Mouse (Mus musculus): Measurements from ENCODE around the gene Vgll3. TPM values are rescaled to one million over a fixed set of nuclear protein-coding genes. Genes with fewer than 3 reads are reported as not detected.
A peak's percentile ranks its signal among the peaks of the same experiment; 100 is the strongest.

Gene Vgll3
- polyA plus RNA-seq, 1 experiment: 17.8 TPM

- TF ChIP-seq CEBPB (IDR thresholded peaks at IDR 0.05; ENCODE audit: insufficient read depth, poor library complexity, severe bottlenecking) (no peak), MAX (IDR thresholded peaks at IDR 0.05; ENCODE audit: low read depth) (no peak), POLR2AphosphoS2 (IDR thresholded peaks at IDR 0.05; ENCODE audit: insufficient read length, low read depth) (no peak), TCF12 (IDR thresholded peaks at IDR 0.05; ENCODE audit: insufficient read depth, poor library complexity, severe bottlenecking) (no peak), REST (IDR thresholded peaks at IDR 0.05; ENCODE audit: insufficient read depth, insufficient read length) (no peak), USF1 (IDR thresholded peaks at IDR 0.05; ENCODE audit: low read depth) (no peak), MYOG (IDR thresholded peaks at IDR 0.05; ENCODE audit: control insufficient read depth in 1 of 3, insufficient read depth in 1 of 3, insufficient read length in 2 of 3, low read depth in 2 of 3) (no peak), TCF3 (IDR thresholded peaks at IDR 0.05; ENCODE audit: insufficient read length, low read depth) (no peak)
- no peak overlapping the region for H3K4me2 ChIP-seq (ENCODE audit: low read depth)
- peaks cover 4% of the 10 kb centered on the region for H3K36me3 ChIP-seq (ENCODE audit: control insufficient read depth, insufficient read depth)
- no peak overlapping the region for H3K4me3 ChIP-seq
- peaks cover 3% of the 10 kb centered on the region for H3K79me2 ChIP-seq (ENCODE audit: control insufficient read depth, insufficient read depth)
- no peaks in the 10 kb centered on the region for H3K27me3 ChIP-seq (ENCODE audit: control insufficient read depth, insufficient read depth, insufficient read length)
- no peak overlapping the region for H3ac ChIP-seq (ENCODE audit: control insufficient read depth, insufficient read length)
These were observed 19.7 kb downstream of the Vgll3 start for GRCm38 (mm10) chr16:65834721-65835120.

- TF ChIP-seq TCF12 (IDR thresholded peaks at IDR 0.05; ENCODE audit: insufficient read depth, poor library complexity, severe bottlenecking) (no peak), POLR2A (IDR thresholded peaks at IDR 0.05; ENCODE audit: insufficient read length, low read depth) (no peak), REST (IDR thresholded peaks at IDR 0.05; ENCODE audit: insufficient read depth, insufficient read length) (no peak), USF1 (IDR thresholded peaks at IDR 0.05; ENCODE audit: low read depth) (no peak), POLR2AphosphoS2 (IDR thresholded peaks at IDR 0.05; ENCODE audit: insufficient read length, low read depth) (no peak), MAX (IDR thresholded peaks at IDR 0.05; ENCODE audit: low read depth) (no peak), E2F4 (IDR thresholded peaks at IDR 0.05; ENCODE audit: insufficient read depth) (no peak), TCF3 (IDR thresholded peaks at IDR 0.05; ENCODE audit: insufficient read length, low read depth) (no peak), SRF (IDR thresholded peaks at IDR 0.05; ENCODE audit: control insufficient read depth, insufficient read length, low read depth) (no peak), MYOG (IDR thresholded peaks at IDR 0.05; ENCODE audit: control insufficient read depth in 1 of 3, insufficient read depth in 1 of 3, insufficient read length in 2 of 3, low read depth in 2 of 3) (no peak)
These were observed 35.1 kb downstream of the Vgll3 start for GRCm38 (mm10) chr16:65850126-65850525.

GRCm38 (mm10) chr16:65864471-65864870, 49.4 kb downstream of the Vgll3 start:
- no peak overlapping the region for H3K4me3 ChIP-seq
- H3ac ChIP-seq (ENCODE audit: control insufficient read depth, insufficient read length): no peak overlapping the region
- H3K36me3 ChIP-seq (ENCODE audit: control insufficient read depth, insufficient read depth): peaks cover 12% of the 10 kb centered on the region
- no peaks in the 10 kb centered on the region for H3K79me2 ChIP-seq (ENCODE audit: control insufficient read depth, insufficient read depth)
- H3K4me2 ChIP-seq (ENCODE audit: low read depth): no peak overlapping the region
- TF ChIP-seq CEBPB (IDR thresholded peaks at IDR 0.05; ENCODE audit: insufficient read depth, poor library complexity, severe bottlenecking) (no peak), MYOG (IDR thresholded peaks at IDR 0.05; ENCODE audit: control insufficient read depth in 1 of 3, insufficient read depth in 1 of 3, insufficient read length in 2 of 3, low read depth in 2 of 3) (no peak), TCF3 (IDR thresholded peaks at IDR 0.05; ENCODE audit: insufficient read length, low read depth) (no peak), TCF12 (IDR thresholded peaks at IDR 0.05; ENCODE audit: insufficient read depth, poor library complexity, severe bottlenecking) (no peak), MAX (IDR thresholded peaks at IDR 0.05; ENCODE audit: low read depth) (no peak), E2F4 (IDR thresholded peaks at IDR 0.05; ENCODE audit: insufficient read depth) (no peak), SRF (IDR thresholded peaks at IDR 0.05; ENCODE audit: control insufficient read depth, insufficient read length, low read depth) (no peak)
- H3K27me3 ChIP-seq (ENCODE audit: control insufficient read depth, insufficient read depth, insufficient read length): no peaks in the 10 kb centered on the region

More at GRCm38 (mm10) chr16:65850126-65850525, 35.1 kb downstream of the Vgll3 start:
- H3K79me2 ChIP-seq (ENCODE audit: control insufficient read depth, insufficient read depth): no peaks in the 10 kb centered on the region
- no peak overlapping the region for H3K4me3 ChIP-seq
- H3K4me2 ChIP-seq (ENCODE audit: low read depth): peak overlapping the region; percentile 44
- no peaks in the 10 kb centered on the region for H3K27me3 ChIP-seq (ENCODE audit: control insufficient read depth, insufficient read depth, insufficient read length)
- H3K36me3 ChIP-seq (ENCODE audit: control insufficient read depth, insufficient read depth): no peaks in the 10 kb centered on the region
- H3ac ChIP-seq (ENCODE audit: control insufficient read depth, insufficient read length): no peak overlapping the region

- Histone ChIP-seq H3K27me3 (ENCODE audit: control insufficient read depth, insufficient read depth, insufficient read length) (no peaks in the 10 kb centered on the region), H3K36me3 (ENCODE audit: control insufficient read depth, insufficient read depth) (no peaks in the 10 kb centered on the region), H3K4me2 (ENCODE audit: low read depth) (peak overlapping the region; percentile 50), H3ac (ENCODE audit: control insufficient read depth, insufficient read length) (no peak overlapping the region), H3K79me2 (ENCODE audit: control insufficient read depth, insufficient read depth) (no peaks in the 10 kb centered on the region), H3K4me3 (no peak overlapping the region)
- TF ChIP-seq CEBPB (IDR thresholded peaks at IDR 0.05; ENCODE audit: insufficient read depth, poor library complexity, severe bottlenecking) (no peak), SRF (IDR thresholded peaks at IDR 0.05; ENCODE audit: control insufficient read depth, insufficient read length, low read depth) (peak; percentile 45), USF1 (IDR thresholded peaks at IDR 0.05; ENCODE audit: low read depth) (no peak), E2F4 (IDR thresholded peaks at IDR 0.05; ENCODE audit: insufficient read depth) (no peak)
These were observed 52.9 kb downstream of the Vgll3 start for GRCm38 (mm10) chr16:65867927-65868326.

GRCm38 (mm10) chr16:65868933-65869332, 53.9 kb downstream of the Vgll3 start:
- H3K4me2 ChIP-seq (ENCODE audit: low read depth): no peak overlapping the region
- no peaks in the 10 kb centered on the region for H3K36me3 ChIP-seq (ENCODE audit: control insufficient read depth, insufficient read depth)
- no peak overlapping the region for H3K4me3 ChIP-seq
- no peaks in the 10 kb centered on the region for H3K79me2 ChIP-seq (ENCODE audit: control insufficient read depth, insufficient read depth)
- no peaks in the 10 kb centered on the region for H3K27me3 ChIP-seq (ENCODE audit: control insufficient read depth, insufficient read depth, insufficient read length)
- TF ChIP-seq TCF3 (IDR thresholded peaks at IDR 0.05; ENCODE audit: insufficient read length, low read depth) (no peak), MAX (IDR thresholded peaks at IDR 0.05; ENCODE audit: low read depth) (no peak), REST (IDR thresholded peaks at IDR 0.05; ENCODE audit: insufficient read depth, insufficient read length) (no peak)
- no peak overlapping the region for H3ac ChIP-seq (ENCODE audit: control insufficient read depth, insufficient read length)

GRCm38 (mm10) chr16:65888940-65889339, 73.9 kb downstream of the Vgll3 start:
- H3K4me3 ChIP-seq: no peak overlapping the region
- no peak overlapping the region for H3ac ChIP-seq (ENCODE audit: control insufficient read depth, insufficient read length)
- H3K36me3 ChIP-seq (ENCODE audit: control insufficient read depth, insufficient read depth): no peaks in the 10 kb centered on the region
- no peaks in the 10 kb centered on the region for H3K27me3 ChIP-seq (ENCODE audit: control insufficient read depth, insufficient read depth, insufficient read length)
- no peaks in the 10 kb centered on the region for H3K79me2 ChIP-seq (ENCODE audit: control insufficient read depth, insufficient read depth)
- TF ChIP-seq MYOG (IDR thresholded peaks at IDR 0.05; ENCODE audit: control insufficient read depth in 1 of 3, insufficient read depth in 1 of 3, insufficient read length in 2 of 3, low read depth in 2 of 3): peak in 2 of 3 experiments; percentile 30 to 42
- no peak for TF ChIP-seq TCF12 (IDR thresholded peaks at IDR 0.05; ENCODE audit: insufficient read depth, poor library complexity, severe bottlenecking)
- peak; percentile 22 to 68 (median 26) for TF ChIP-seq MYOD1 (IDR thresholded peaks at IDR 0.05; ENCODE audit: control insufficient read depth in 1 of 3, insufficient read length in 2 of 3, low read depth in 2 of 3)
- peak overlapping the region; percentile 16 for H3K4me2 ChIP-seq (ENCODE audit: low read depth)

Data from myocyte (in vitro differentiated cells).